26 mouse cellular contexts compared by ENCODE assay signal in the genomic region with DNA sequence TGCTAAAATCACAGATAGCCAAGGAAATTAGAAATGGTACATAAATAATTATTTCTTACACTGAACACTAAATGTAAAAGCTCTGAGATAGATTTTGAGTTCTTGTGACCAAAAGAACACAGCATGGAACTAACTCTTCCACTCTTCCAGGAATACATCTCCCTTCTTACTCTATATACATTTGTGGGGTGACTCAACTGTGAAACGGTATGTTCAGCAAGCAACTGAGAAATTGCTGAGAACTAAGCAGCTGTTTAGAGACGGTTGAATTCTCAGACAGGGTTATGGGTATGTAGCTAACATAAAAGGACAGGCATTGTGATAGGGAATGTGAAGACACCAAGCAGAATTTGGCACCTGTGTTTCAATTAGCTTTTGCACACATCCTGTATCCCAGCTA. TPM values are rescaled to one million over a fixed set of nuclear protein-coding genes. Genes with fewer than 3 reads are reported as not detected.
DNase-seq lines count a peak whose midpoint lies in the region; ATAC-seq and TF ChIP-seq lines count a peak whose summit lies in the region.
"Had no signal": no experiment of that assay in that cellular context is flagged by ENCODE, and none has a peak within 500 bp of the region (broad histone marks: within the 10 kb centered on the region; RNA-seq: fewer than 3 reads in every experiment).

No protein-coding gene starts in this region.

- H3K27ac ChIP-seq in left cerebral cortex, adult 2 months = peak overlapping the region; percentile 81; the same call in 1 of the 2 replicates
- H3K27ac ChIP-seq in midbrain, embryonic 13.5 days = no peak overlapping the region

- no peak for DNase-seq in frontal cortex, postnatal 14 days (ENCODE audit: low spot score in 2 of 2)
- no peak for DNase-seq in left cerebral cortex, adult 2 months (ENCODE audit: extremely low spot score in 1 of 2, low spot score in 2 of 2)
- DNase-seq in left cerebral cortex, postnatal 14 days (ENCODE audit: low spot score in 2 of 2) = no peak
- peak; percentile 63 for DNase-seq in brain, adult 2 months (ENCODE audit: low read depth, low spot score)
- DNase-seq in telencephalon, adult 2 months (ENCODE audit: low read depth, low spot score) = peak; percentile 32
- no peak for DNase-seq in spleen, postnatal 10 days (ENCODE audit: low spot score in 2 of 2)
- DNase-seq: adrenal gland, adult 2 months; adrenal gland, adult 8-10 months; adrenal gland, postnatal 10 days; adrenal gland, postnatal 14 days; adrenal gland, postnatal 25 days; adrenal gland, postnatal 36 days; B cell, adult 2 months; cerebellum, adult 11 months; cerebellum, adult 11-12 months; cerebellum, adult 18-20 months had no signal

- intact Hi-C loops in left cerebral cortex, adult 2 months (cut with DNase I) = loop anchor here (5.0 kb wide), 2 partner anchors 52 to 168 kb away; a partner anchor contains a TSS
- intact Hi-C loops in left cerebral cortex, postnatal 14 days (cut with DNase I) = no loop called here

- no peaks in the 10 kb centered on the region for H3K4me1 ChIP-seq in midbrain, embryonic 13.5 days (replicated peaks)

- no peak overlapping the region for H3K9ac ChIP-seq in midbrain, embryonic 13.5 days (replicated peaks)

- H3K4me3 ChIP-seq in left cerebral cortex, adult 2 months = no peak overlapping the region
- no peak overlapping the region for H3K4me3 ChIP-seq in midbrain, embryonic 13.5 days (replicated peaks)

- no peaks in the 10 kb centered on the region for H3K27me3 ChIP-seq in midbrain, embryonic 13.5 days
- H3K27me3 ChIP-seq: CH12.LX, Patski had no signal

- ATAC-seq in frontal cortex, adult (ENCODE audit: low TSS enrichment) = peak; percentile 60
- no peak for ATAC-seq in midbrain, embryonic 13.5 days
- ATAC-seq: activated CD4-positive, CD25-positive, alpha-beta regulatory T cell, adult 4 months; CD4-positive, CD25-positive, alpha-beta regulatory T cell, adult 4 months; Patski had no signal

- H3K9me3 ChIP-seq in midbrain, embryonic 13.5 days = no peaks in the 10 kb centered on the region
- H3K9me3 ChIP-seq: G1E had no signal

- WGBS in midbrain, embryonic 13.5 days = 81% methylated on average over 2 of the region's 2 CpGs

- TF ChIP-seq CTCF in left cerebral cortex, adult 2 months (IDR thresholded peaks at IDR 0.05) = no peak

- no peaks in the 10 kb centered on the region for H3K36me3 ChIP-seq in midbrain, embryonic 13.5 days
- H3K36me3 ChIP-seq: G1E had no signal

- no peak overlapping the region for H3K4me2 ChIP-seq in midbrain, embryonic 13.5 days (replicated peaks)

RNA-seq across cellular contexts. Expression of a gene that starts 51.3 kb away (rescaled TPM):
- 10 to 100 TPM; 13.4 to 13.9 TPM for total RNA-seq in left cerebral cortex, adult 2 months (2021)
- 1 to 10 TPM; 9.6 to 9.8 TPM for total RNA-seq in left cerebral cortex, postnatal 14 days (2021)
- 3.0 and 3.3 TPM in 2 replicates for polyA plus RNA-seq in midbrain, embryonic 13.5 days (2015; fragmentation: Nextera tagmentation; extraction: Ambion mirVana)
- total RNA-seq: adrenal gland, adult 2 months; adrenal gland, adult 8-10 months; CH12.LX; ES-E14; MEL had no signal
- polyA plus RNA-seq: activated CD4-positive, CD25-positive, alpha-beta regulatory T cell, adult 4 months; adrenal gland, adult 2 months; C2C12; CD4-positive, CD25-positive, alpha-beta regulatory T cell, adult 4 months; G1E; Patski had no signal

Comparison
In these comparisons a context has a peak if more than half of its experiments do, and no peak if none do; other contexts are left out.
1. DNase-seq: peak in brain, adult 2 months (single experiment) and telencephalon, adult 2 months (single experiment); none in frontal cortex, postnatal 14 days (0 of 2), left cerebral cortex, adult 2 months (0 of 2), left cerebral cortex, postnatal 14 days (0 of 2) and spleen, postnatal 10 days (0 of 2).